Mouse (Mus musculus): Measurements from ENCODE around the gene Sbf2.

Gene Sbf2

GRCm38 (mm10) chr7:110279183-110279582 lies 335.5 kb downstream of the Sbf2 start:
- DNase-seq (ENCODE audit: low read depth), result no peak

- DNase-seq (ENCODE audit: low read depth), result no peak
Observed at GRCm38 (mm10) chr7:110277734-110278245, 336.9 kb downstream of the Sbf2 start.

GRCm38 (mm10) chr7:110272434-110272833 lies 342.3 kb downstream of the Sbf2 start:
- no peak for DNase-seq (ENCODE audit: low read depth)

GRCm38 (mm10) chr7:110271814-110272213 lies 342.9 kb downstream of the Sbf2 start:
- no peak for DNase-seq (ENCODE audit: low read depth)

GRCm38 (mm10) chr7:110270455-110270854 lies 344.3 kb downstream of the Sbf2 start:
- peak; percentile 41 for DNase-seq (ENCODE audit: low read depth)

- DNase-seq (ENCODE audit: low read depth), result no peak
Observed at GRCm38 (mm10) chr7:110269777-110270176, 344.9 kb downstream of the Sbf2 start.

- DNase-seq (ENCODE audit: low read depth), result no peak
Observed at GRCm38 (mm10) chr7:110268511-110268910, 346.2 kb downstream of the Sbf2 start.

- DNase-seq (ENCODE audit: low read depth), result no peak
Observed at GRCm38 (mm10) chr7:110267994-110268393, 346.7 kb downstream of the Sbf2 start.

GRCm38 (mm10) chr7:110267014-110267413 lies 347.7 kb downstream of the Sbf2 start:
- no peak for DNase-seq (ENCODE audit: low read depth)

- peak; percentile 80 for DNase-seq (ENCODE audit: low read depth)
Observed at GRCm38 (mm10) chr7:110265796-110266195, 348.9 kb downstream of the Sbf2 start.

GRCm38 (mm10) chr7:110263474-110263873 lies 351.2 kb downstream of the Sbf2 start:
- no peak for DNase-seq (ENCODE audit: low read depth)

- DNase-seq (ENCODE audit: low read depth), result no peak
Observed at GRCm38 (mm10) chr7:110262661-110263060, 352.1 kb downstream of the Sbf2 start.

GRCm38 (mm10) chr7:110261807-110262206 lies 352.9 kb downstream of the Sbf2 start:
- DNase-seq (ENCODE audit: low read depth), result no peak

- no peak for DNase-seq (ENCODE audit: low read depth)
Observed at GRCm38 (mm10) chr7:110259966-110260711, 354.6 kb downstream of the Sbf2 start.

- no peak for DNase-seq (ENCODE audit: low read depth)
Observed at GRCm38 (mm10) chr7:110258196-110258950, 356.3 kb downstream of the Sbf2 start.
